In the genomic region with DNA sequence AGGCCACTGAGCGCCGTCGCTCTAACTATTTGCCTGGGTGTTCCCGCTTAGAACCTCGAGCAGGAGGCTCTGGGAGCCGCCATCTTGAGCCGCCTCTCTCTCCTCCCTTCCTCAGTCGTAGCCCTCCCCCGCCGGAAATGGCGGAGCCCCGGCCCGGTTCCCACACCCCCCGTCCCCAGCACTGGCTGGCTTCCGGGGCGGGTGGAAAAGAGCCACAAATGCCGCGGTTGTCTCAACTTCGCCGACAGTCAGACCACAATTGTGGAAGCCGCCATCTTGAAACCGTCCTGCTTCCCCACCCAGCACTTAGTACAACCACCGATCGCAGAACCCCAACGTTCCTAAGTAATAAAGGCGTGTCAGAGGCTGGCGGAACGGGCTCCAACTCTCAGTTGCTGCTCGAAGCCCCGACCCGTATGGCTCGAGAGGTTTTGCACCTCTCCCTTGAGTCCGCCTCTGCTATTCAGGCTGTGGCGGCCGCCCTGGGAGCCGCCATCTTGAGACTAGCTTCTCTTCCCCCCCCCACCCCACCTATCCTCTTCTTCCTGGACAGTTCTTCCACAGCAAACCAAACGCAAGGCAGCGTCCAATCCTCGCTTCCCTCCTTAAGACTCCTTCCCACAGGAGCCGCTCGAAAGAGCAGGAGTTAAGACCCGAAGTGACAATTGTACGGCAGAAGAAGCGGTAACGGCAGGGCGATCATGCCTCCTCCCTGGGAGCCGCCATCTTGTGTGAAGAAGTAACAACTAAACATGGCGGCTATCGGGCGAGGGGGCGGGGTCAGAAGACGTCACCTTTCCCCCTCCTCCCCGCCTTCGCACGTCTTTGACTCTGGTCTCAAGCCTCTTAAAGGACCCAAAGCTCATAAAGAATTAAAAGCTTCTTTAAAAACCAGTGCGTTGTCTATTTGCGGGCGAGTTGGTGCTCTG, we compare ENCODE assay signal across 7 mouse cellular contexts. TPM values are rescaled to one million over a fixed set of nuclear protein-coding genes. Genes with fewer than 3 reads are reported as not detected.
DNase-seq lines count a peak whose midpoint lies in the region; ATAC-seq lines count a peak whose summit lies in the region.

A gene (minus strand): TSS at position 110 of the 929 bp plus-strand sequence.

- peak within 1 kb of the TSS; percentile 99 for H3K27ac ChIP-seq in intestine, embryonic 16.5 days (ENCODE audit: low read length)
- peak within 1 kb of the TSS; percentile 97 for H3K27ac ChIP-seq in midbrain, embryonic 11.5 days (ENCODE audit: low read depth, low read length)

- peak within 1 kb of the TSS; percentile 78 for H3K9ac ChIP-seq in intestine, embryonic 16.5 days (ENCODE audit: low read depth, low read length)
- peak within 1 kb of the TSS; percentile 75 for H3K9ac ChIP-seq in midbrain, embryonic 11.5 days (ENCODE audit: low read length)

- DNase-seq in adrenal gland, adult 2 months, result peak; percentile 93
- DNase-seq in embryo, embryonic 11.5 days (ENCODE audit: low read depth, low spot score), result peak; percentile 67
- DNase-seq in gastrocnemius, postnatal 4 days (ENCODE audit: low spot score in 2 of 2), result peak; percentile 83 to 86
- peak; percentile 86 for DNase-seq in left cerebral cortex, postnatal 36 days (ENCODE audit: low spot score in 2 of 2)
- DNase-seq in midbrain, embryonic 11.5 days (ENCODE audit: low spot score, missing footprints), result peak; percentile 97
- DNase-seq in skeletal muscle tissue, adult 2 months (ENCODE audit: low read depth, low spot score), result peak; percentile 87

- intact Hi-C loops in left cerebral cortex, postnatal 36 days (cut with DNase I), result loop anchor here (1.0 to 10.0 kb wide), 3 partner anchors 57 to 278 kb away; a partner anchor contains a TSS

- H3K27me3 ChIP-seq in intestine, embryonic 16.5 days (replicated peaks; ENCODE audit: control insufficient read depth, insufficient read depth, low read length), result no peaks in the 10 kb centered on the region
- H3K27me3 ChIP-seq in midbrain, embryonic 11.5 days (ENCODE audit: control insufficient read depth, insufficient read depth, low read length), result no peaks in the 10 kb centered on the region

- no peaks in the 10 kb centered on the region for H3K9me3 ChIP-seq in intestine, embryonic 16.5 days (ENCODE audit: control insufficient read depth, low read length)
- H3K9me3 ChIP-seq in midbrain, embryonic 11.5 days (ENCODE audit: control insufficient read depth, low read length), result no peaks in the 10 kb centered on the region

- WGBS in intestine, embryonic 16.5 days, result 11% methylated on average over 55 of the region's 58 CpGs
- 18% methylated on average over 48 of the region's 58 CpGs for WGBS in midbrain, embryonic 11.5 days

- peak; percentile 73 for ATAC-seq in intestine, embryonic 16.5 days
- ATAC-seq in midbrain, embryonic 11.5 days (ENCODE audit: low FRiP score), result peak; percentile 76

- peaks cover 12% of the 10 kb centered on the region for H3K4me1 ChIP-seq in intestine, embryonic 16.5 days (ENCODE audit: control insufficient read depth, insufficient read depth, low read length)
- peaks cover 15% of the 10 kb centered on the region for H3K4me1 ChIP-seq in midbrain, embryonic 11.5 days (ENCODE audit: control insufficient read depth, insufficient read depth, low read length)

- H3K36me3 ChIP-seq in intestine, embryonic 16.5 days (ENCODE audit: control insufficient read depth, insufficient read depth, low read length), result no peaks in the 10 kb centered on the region
- H3K36me3 ChIP-seq in midbrain, embryonic 11.5 days (ENCODE audit: control insufficient read depth, insufficient read depth, low read length), result no peaks in the 10 kb centered on the region

- H3K4me3 ChIP-seq in intestine, embryonic 16.5 days (ENCODE audit: low read length), result peak within 1 kb of the TSS; percentile 70
- peak within 1 kb of the TSS; percentile 67 for H3K4me3 ChIP-seq in midbrain, embryonic 11.5 days (ENCODE audit: low read depth, low read length)

- peak within 1 kb of the TSS; percentile 49 for H3K4me2 ChIP-seq in intestine, embryonic 16.5 days (ENCODE audit: low read depth, low read length)
- peak within 1 kb of the TSS; percentile 61 for H3K4me2 ChIP-seq in midbrain, embryonic 11.5 days

RNA-seq across cellular contexts. Expression of the gene that starts here (rescaled TPM):
- total RNA-seq in adrenal gland, adult 2 months (2021), result 10 to 100 TPM; 44.2 to 66.4 TPM
- polyA plus RNA-seq in adrenal gland, adult 2 months (2012; rRNA removed), result 73.8 and 113 TPM in 2 replicates
- 10 to 100 TPM; 75.4 to 83.5 TPM for total RNA-seq in gastrocnemius, postnatal 4 days (2021)
- polyA plus RNA-seq in intestine, embryonic 16.5 days (2015; fragmentation: Nextera tagmentation; extraction: Ambion mirVana), result 33.8 and 34.2 TPM in 2 replicates
- 10 to 100 TPM; 69.4 to 75.1 TPM for total RNA-seq in left cerebral cortex, postnatal 36 days (2021)
- 74.5 and 75.1 TPM in 2 replicates for polyA plus RNA-seq in midbrain, embryonic 11.5 days (2014; fragmentation: Nextera tagmentation; extraction: Ambion mirVana)

Comparison
In these comparisons a context has a peak if more than half of its experiments do, and no peak if none do; other contexts are left out.
1. Peak in every context shown above with its lines: DNase-seq, ATAC-seq, H3K4me3 ChIP-seq and H3K27ac ChIP-seq.